Mouse (Mus musculus) layer of hippocampus, postnatal 14 days (tissue): ENCODE data around the gene Krt2. TPM values are rescaled to one million over a fixed set of nuclear protein-coding genes. Genes with fewer than 3 reads are reported as not detected.
A peak's percentile ranks its signal among the peaks of the same experiment; 100 is the strongest.

Experiments used
- DNase-seq, 2 experiments: peaks; one replicate each; pipeline ENCODE4 v3.0.0; 2021 to 2022; ENCODE audit warnings: low spot score in 2 of 2, mixed read lengths in 1 of 2
- long read RNA-seq, 2 experiments: library from polyadenylated mRNA; stranded (forward); transcript quantifications; one replicate each; pipeline ENCODE4 v2.0.0; 2021
- total RNA-seq, 2 experiments: library from RNA; stranded (reverse); gene quantifications; 2 replicates each; pipeline ENCODE4 v1.2.3; 2021

Krt2 gene
- total RNA-seq = 1 to 10 TPM; 2.6 to 3.7 TPM
- long read RNA-seq, experiment 1, partial matches to known transcripts = 1 of 4 reads
- long read RNA-seq, experiment 1, other reads (novel, unspliced or antisense) = 0 of 4 reads
- long read RNA-seq, experiment 2, partial matches to known transcripts = 1 of 5 reads
- long read RNA-seq, experiment 2, other reads (novel, unspliced or antisense) = 1 of 5 reads

DNA sequence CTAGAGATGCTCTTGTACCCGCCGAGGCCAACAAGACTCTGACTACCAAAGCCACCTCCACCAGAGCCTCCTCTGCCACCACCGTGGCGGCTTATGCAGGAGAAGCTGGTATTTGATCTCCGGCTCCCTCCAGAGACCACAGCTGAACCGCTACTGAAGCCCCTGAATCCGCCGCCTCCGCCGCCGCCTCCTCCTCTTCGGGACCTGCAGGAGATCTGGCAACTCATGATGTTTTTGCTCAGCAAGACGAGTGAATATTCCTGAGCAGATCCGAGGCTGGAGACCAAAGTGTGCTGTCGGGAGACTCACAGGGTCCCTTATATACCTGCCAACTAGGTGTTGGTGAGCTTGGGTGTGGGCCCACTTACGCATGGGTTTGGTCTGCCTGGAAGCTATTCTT lies at the start of gene Krt2:
Krt2 (minus strand) TSS at position 295 of the 400 bp plus-strand sequence.
- DNase-seq = peak in 1 of 2 experiments; percentile 18

DNA sequence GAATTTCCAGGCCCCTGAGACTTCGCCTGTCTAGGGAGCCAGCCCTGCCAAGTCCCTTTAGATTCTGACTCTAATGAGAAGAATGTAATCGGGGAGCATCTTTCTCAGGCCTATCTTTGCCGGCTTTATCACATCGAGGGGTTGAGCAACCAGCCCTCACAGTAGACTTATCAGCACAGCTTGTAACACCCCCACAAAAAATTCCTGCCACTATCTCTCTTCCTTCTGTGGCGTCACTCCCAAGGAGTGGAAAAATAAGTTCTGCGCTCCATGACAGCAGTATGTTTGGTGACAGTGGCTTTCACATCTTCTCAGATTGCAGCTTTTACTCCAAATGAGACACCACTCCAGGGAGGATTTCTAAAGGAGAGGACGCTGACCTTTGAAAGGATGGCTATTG lies 48.8 kb upstream of the Krt2 start:
- DNase-seq = peak in 1 of 2 experiments; percentile 31

DNA sequence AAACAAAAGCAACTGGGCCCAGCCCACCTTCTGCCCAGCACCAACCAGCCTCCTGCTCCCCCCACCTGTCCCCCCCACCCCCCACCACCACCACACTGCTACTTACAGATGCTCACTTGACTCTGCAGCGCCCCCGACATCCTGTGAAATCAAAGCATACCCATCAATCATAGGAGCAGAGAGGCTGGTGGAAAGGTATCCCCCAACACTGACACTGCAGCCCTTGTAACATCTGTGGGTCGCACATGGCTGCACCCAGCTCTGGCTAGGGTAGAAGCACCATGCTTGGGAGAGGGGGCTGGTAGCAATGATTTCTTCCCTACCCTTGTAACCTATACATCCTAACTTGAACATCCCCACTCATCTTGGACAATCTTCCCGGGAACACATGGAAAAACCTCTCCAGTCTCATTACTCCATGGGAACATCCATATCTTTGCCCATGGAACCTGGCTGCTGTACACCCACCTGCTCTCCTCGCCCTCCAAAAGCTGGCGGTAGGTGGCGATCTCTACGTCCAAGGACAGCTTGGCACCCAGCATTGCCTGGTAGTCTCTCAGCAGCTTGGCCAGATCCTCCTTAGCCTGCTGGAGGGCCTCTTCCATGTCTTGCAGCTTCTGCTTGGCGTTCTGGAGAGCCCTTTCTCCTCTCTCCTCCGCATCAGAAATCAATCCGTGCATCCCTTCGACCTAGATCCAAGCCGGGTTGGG lies 42.6 kb upstream of the Krt2 start:
- DNase-seq = no peak

DNA sequence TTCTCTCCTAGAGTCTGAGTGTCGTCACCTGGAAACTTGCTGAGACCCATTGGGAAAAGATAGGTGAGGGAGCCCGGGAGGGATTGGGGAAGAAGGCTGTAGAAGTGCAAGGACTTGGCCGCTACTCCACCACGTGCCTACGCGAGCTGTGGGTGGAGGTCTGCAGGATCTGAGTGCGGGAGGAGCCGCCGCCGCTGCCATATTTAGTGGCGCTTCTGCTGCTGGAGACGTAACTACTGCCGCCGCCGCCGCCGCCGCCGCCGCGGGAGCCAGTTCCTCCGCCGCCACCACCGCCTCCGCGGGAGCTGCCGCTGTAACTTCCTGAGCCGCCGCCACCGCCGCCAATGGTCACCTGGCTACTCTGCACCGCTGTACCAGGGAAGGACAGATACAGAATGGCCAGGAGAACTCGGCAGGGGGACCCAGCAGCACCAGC lies 41.8 kb upstream of the Krt2 start:
- peak in 1 of 2 experiments; percentile 24 for DNase-seq

DNA sequence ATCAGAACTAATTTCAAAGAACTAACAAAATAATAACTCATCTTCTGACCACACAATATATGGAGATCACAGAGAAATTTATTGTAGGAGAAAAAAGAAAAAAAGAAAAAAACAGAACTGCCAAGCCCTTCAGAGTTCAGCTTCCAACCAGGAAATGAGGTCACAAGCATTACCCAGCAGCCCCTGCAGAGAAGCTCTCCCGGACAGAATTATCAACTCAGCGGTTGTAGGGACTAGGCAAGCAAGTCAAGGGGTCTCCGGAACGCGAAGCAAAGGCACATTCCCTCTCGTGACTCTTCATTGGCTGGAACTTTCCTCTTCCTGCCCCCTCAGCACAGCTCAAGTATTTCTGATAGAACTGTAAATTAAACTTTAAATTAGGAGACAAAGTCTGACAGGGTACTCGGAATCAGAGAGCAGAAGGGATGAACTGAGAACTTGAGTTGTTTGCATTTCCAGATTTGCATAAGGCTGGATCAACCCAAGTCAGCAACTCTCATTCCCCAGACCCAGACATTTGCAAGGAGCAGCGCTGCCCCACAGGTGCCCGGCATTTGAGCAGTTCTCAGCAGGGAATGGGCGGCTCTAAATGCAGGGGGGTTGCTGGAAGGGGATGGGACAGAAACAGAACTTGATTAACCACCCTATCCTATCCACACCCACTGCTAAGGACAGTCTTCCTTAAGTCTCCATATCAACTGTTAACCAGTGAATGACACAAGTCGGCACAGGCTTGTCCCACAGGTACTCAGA lies 40.9 kb upstream of the Krt2 start:
- DNase-seq = no peak

DNA sequence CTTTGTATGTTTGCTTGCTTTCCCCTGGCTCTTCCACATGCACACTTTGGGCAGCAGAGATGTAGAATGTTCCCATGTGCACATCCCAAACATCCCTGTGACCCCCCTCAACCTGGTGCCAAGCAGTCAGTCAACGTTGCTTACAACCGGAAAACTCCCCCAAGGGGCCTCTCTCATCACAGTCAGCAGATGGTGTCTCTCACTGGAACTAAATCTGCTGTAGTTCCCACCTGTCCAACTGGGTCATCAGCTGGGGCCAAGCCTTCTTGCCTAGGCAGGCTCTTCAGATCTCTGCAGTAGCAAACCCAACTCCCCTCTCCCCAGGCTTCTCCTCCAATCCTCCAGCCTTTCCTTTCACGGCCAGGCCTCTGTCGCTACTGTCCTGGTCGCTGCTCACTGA lies 38.7 kb upstream of the Krt2 start:
- DNase-seq = no peak

DNA sequence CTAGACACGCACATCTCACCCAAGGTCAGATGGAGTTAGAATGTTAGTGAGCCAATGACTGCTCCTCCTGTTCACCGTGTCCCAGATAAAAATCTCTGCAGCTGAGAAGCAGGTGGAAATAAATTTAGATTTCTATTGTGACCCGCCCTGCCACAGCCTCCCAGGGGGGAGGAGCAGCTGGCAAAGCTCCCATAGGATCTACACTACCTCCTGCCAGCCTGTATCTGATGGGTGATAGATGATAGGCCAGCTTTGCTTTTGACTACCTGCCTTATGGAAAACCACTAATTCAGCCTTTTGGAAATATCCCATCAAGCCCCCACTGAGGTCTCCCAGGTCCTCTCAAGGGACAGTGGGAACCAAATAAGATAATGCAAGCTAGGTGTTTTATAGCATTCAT lies 37.8 kb upstream of the Krt2 start:
- DNase-seq = no peak

DNA sequence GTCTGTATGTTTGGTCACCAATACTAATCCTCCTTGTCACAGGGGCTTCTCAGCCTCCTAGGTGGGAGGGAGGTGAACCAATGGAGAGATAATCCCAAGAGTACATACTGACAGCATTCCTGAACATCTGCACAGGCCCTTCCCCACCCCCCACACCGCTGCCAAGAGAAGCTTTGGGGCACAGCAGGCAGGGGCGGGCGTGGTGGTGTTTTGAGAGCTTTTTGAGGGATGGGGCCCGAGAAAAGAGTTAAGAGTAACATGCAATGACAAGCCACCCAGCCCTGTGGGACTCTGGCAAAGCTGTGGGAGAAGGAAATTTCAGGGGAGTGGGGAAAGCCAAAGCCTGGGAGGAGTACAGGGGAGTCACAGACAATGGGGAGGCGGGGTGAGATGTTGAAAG lies 36.3 kb upstream of the Krt2 start:
- no peak for DNase-seq

DNA sequence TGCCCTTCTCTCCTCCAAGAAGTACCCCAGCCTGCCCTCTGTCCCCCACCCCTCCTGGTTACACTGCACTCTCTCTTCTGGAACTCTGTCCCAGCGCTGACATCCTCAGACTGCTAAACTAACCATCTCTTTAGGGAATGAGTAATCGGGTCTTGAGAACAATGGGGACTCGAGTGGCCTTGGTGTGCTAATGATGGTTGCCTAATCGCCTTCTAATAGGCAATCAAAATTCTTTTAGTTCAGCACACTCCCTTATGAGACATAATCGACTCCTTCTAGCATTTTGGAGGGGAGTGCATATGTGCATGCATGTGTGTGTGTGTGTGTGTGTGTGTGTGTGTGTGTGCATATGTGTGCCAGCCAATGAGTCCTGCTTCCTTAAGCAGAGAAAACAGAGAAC lies 34.6 kb upstream of the Krt2 start:
- no peak for DNase-seq

DNA sequence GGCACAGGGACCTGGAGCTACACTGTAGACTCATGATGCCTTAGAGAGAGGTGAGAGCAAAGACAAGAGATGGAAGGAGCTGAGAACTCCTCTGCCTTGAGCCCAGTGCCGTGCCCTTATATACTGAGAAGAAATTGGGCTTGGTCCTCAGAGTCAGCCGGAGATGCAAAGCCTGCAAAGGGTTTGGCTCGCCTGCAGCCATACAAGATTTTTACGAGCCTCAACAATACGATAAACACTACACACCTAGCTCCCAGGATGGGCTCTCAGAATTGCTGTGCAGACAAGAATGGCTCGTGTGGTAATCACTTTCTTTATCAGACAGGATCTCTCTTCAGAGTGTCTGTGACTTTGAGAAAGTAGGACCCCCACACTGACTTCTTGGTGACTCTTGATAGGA lies 32.7 kb upstream of the Krt2 start, which contains the start of gene Krt1:
Krt1 (minus strand) TSS at position 101 of the 400 bp plus-strand sequence.
- DNase-seq = no peak

DNA sequence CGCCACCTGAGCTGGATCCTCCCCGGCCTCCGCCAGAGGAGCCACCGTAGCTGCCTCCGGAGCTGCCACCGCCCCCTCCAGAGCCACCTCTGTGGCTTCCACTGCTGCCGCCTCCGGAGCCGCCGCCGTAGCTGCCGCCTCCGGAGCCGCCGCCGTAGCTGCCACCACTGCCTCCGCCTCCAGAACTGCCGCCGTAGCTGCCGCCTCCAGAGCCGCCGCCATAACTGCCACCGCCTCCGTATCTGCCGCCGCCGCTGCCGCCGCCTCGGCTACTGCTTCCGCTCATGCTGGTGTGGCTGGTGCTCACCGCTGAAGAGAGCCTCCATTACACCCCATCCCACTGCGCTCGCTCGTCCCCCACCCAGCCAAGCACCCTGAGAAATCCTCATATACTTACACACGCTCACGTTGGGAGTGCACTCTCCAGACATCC lies 28.0 kb upstream of the Krt2 start:
- DNase-seq = peak; percentile 24 to 49

DNA sequence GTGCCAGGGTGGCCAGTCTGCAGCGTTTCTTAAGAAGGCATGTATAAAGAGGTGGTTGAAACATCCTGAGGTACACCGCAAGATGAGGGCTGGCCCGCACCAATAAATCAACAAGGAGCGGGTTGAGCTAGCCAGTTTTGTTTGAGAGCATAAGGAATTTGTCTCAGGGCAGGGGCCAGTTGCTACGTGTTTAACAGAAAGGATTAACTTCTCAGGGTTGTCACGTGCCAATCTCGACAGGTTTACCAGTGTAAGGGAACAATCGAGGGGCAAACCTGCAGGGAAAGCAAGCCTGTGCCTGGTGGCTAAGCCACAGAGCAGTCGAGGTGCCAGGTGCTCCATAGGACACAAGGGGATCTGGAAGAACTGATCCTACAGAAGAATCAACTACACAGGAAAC lies 25.2 kb upstream of the Krt2 start:
- DNase-seq = no peak

DNA sequence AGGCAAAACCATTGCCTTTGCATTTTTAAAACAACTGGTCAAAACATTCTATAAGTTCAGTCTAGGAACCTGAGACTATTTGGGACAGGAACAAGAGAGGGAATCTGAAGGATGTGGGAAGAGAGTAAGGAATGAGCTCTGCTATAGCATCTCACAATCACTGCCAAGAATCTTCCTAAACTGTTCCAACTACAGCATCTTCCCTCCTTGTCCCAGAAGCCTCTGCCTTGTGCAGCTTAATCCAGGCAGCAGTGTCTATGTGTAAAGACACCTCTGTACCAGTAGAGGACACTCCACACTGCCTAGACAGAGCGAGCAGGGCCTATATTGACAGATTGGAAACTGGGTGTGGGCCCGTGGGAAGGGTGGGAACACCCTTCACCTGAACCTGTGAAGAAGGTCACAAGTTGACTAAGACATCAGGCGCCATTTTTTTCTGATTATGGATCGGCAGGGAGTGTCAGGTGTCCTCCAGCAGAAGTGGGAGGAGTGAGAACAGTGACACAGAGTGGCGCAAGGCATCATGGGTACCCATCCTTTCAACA lies 16.9 kb upstream of the Krt2 start:
- DNase-seq = no peak

DNA sequence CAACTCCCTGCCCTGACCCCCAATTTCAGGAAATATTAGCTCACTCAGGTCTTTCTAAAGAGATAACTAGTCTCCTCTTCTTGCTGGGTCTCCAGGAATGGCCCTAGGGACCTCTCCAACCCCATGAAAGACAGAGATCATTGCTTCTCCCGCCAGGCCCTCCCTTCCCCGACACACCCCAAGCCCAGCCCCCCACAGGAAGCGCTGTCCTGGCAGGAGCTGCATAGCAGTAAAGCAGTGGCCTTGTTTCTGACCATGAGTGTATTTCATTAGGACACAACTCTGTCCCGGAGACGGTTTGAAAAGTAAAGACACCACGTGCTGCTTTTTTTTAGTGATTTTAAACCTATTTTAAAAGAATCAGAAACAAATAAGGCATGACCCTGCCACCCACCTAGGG lies 15.2 kb upstream of the Krt2 start:
- DNase-seq = no peak

DNA sequence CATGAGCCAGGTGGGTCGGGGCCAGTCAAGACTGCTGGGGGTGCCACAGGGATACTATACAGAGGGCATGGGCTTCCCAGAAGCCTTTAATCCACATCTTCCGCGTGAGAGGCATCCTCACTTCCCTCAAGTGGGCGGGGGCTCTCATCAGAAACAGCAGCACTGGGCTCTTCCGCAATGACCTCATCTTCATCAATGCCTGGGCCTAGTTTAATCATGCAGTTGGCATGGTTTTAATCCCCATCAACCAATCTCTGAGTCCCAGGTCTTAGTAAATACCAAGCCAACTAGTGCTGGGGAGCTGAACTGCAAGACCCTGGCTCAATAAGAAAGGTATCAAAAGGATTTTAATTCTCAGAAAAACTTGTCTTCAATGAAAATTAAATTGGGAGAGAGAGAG lies 11.5 kb upstream of the Krt2 start:
- DNase-seq = no peak

DNA sequence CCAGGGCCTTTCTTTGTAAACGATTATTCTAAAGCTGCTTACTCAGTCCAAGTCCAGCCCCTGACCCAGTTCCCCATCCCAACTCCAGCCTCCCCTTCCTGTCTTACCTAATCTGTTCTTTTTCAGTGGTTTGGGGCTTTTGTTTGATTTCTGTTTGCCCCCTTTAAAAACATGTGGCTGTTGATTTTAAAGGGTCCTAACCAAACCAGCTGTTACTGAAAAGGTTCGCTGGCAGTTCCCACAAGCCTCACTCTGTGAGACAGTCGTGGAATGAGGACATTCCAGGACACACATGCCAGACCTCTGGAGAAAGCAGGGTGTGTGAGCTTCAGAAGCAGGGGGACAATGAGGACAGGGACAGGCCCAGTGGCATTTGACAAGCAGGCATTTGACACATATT lies 3.8 kb upstream of the Krt2 start:
- DNase-seq = no peak

DNA sequence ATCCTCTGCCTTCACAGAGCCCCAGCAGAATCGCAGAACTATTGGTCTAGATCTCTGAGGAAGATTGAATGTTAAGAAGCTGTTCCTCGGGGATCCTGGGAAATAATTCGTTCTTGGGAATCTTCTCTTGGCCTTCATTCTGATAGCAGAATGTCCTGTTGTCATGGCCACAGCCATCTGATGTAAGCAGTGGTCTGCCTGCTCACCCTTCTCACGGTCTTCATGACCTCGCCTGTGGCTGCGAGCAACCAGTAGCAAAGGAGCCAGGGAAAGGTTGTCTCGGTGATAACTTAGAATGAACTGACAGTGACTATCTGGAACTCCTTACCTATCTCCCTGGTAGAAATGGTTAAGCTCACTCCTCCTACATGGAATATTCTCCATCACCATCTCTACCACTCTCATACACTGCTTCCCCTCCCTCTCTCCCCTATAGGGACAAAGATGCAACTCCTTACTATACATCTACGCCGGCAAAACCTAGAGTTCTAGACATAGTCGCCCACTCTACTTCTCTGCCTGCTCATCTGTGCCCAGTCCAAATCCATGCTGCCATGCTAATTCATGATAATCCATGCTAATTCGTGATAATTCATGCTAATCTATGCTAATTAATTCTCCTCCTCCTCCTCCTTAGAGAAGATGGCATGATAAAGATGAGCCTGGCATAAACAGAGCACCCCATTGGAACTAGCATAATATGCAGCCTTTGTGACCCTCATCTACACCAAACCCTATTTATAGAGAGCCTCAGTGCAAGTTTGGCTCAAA lies 14.7 kb downstream of the Krt2 start:
- peak; percentile 12 to 40 for DNase-seq

DNA sequence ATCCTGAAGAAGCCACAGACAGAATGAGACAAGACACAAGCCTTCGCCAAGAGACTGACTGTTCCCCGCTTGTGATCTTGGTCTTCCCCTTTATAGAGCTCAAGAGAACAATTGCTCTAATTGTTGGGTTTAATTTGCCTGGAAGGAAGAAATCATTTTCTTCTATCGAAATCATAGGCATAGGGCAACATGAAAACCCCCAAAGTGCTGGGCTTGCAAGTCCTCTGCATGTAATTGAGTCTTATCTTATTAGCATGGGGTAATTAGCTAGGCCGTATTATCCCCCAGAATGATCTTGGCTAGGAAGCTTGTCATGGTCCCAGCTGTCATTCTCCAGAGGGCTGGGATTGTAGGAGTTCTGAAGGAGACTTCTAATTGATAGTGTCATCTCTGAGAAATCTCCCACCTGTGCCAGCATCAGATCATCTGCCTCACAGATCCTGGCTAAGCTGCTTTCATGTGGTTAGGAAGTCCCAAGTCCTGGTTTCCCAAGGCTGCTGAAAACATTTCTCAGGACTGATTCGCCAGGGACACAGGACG lies 15.6 kb downstream of the Krt2 start, which contains the start of gene Krt73:
Krt73 (minus strand) TSS at position 51 of the 540 bp plus-strand sequence.
- no peak for DNase-seq

DNA sequence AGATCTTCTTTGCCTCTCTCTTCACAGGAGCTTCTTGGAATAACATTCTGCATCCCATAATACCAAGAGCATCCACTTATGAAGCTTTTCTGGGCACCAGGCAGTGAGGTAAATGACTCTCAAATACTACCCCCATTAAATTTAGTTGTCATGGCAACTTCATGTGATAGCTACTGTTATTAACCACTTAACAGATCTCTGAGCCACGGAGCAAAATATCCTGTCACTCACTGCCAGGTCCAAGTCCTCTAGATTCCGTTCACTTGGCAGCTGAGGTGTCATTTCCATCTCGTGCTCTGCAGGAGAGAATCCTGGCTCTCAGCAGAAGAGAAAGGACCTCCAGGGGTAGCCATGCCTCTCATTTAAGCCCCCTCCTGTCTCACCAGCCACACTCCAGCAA lies 27.1 kb downstream of the Krt2 start:
- DNase-seq = no peak

DNA sequence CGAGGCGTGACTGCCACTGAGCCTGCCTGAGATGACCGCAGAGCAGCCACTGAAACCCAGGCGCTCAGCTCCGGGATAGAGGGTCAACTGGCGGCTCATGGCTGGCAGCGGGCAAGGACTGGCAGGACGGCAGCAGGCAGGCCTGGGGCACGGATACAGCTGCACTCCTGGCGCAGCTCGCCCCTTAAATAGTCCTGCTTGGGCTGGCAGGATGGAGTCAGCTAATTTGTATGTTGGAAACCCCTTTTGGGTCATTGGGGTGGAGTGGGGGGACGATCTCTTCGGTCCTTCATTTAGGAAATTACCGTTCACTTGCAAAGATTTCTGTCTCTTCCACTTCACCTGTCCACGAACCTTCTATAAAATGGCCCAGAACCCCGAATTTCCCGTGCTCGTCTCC lies 31.6 kb downstream of the Krt2 start, which contains the start of gene Krt72:
Krt72 (minus strand) TSS at position 101 of the 400 bp plus-strand sequence.
- DNase-seq = no peak

DNA sequence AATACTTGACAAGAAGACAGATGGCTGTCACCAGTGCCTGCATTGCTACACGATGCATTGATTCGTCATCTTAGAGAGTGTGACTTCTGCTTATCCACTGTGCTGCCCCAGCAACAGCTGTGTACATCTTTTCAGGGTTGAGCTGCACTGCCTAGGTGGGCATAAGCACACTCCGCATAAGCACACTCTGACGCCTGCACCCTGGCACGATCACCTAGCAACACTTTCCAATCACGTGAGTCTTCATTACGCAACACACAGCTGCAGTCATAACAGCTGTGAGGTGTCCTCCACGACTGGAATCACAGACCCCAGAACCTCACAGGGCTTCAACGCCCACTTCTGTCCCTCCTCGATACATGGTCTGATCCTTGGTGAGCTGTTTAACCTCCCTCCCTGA lies 44.5 kb downstream of the Krt2 start:
- no peak for DNase-seq
